Mouse (Mus musculus): ENCODE data around the gene Fam76a.

Gene Fam76a

DNA sequence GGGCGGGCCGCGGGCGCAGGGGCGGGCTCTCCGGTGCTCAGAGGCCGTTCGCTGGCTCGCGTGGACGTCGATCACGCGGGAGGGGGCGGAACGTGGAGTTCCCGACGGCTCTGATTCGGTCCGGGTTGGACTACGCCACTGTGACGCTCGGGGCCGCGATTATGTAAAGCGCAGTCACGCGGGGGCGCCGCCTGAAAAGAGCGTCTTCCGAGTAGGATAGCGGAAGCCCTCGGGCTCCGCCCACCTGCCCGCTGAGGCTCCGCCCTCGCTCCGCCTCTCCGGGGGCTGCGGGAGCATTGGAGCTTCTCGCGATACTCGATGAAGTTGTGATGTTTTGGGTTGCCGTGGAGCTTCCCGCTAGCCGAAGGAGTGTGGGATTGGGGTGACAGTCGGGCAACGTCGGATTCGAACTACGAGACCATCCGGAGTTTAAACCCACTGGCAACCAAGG lies at the start of gene Fam76a:
Gene Fam76a, minus strand, starts transcription at position 1 of the 451 bp plus-strand sequence.
- TF ChIP-seq POU5F1 (IDR thresholded peaks at IDR 0.05; ENCODE audit: borderline replicate concordance, low read length) = no peak
- no peak for TF ChIP-seq NANOG (IDR thresholded peaks at IDR 0.05; ENCODE audit: borderline replicate concordance, low read length)
- TF ChIP-seq CTCF (conservative IDR thresholded peaks at IDR 0.05; ENCODE audit: low read length) = no peak
- peaks cover 62% of the 10 kb centered on the region for H3K4me1 ChIP-seq (replicated peaks; ENCODE audit: low read depth, low read length)
- H3K27me3 ChIP-seq (ENCODE audit: insufficient read depth, low read length) = no peaks in the 10 kb centered on the region
- H3K36me3 ChIP-seq (ENCODE audit: insufficient read depth, low read length) = peaks cover 17% of the 10 kb centered on the region
- peak within 1 kb of the TSS; percentile 99 for H3K4me3 ChIP-seq (replicated peaks; ENCODE audit: low read length)
- H3K9me3 ChIP-seq (ENCODE audit: low read length) = no peaks in the 10 kb centered on the region

DNA sequence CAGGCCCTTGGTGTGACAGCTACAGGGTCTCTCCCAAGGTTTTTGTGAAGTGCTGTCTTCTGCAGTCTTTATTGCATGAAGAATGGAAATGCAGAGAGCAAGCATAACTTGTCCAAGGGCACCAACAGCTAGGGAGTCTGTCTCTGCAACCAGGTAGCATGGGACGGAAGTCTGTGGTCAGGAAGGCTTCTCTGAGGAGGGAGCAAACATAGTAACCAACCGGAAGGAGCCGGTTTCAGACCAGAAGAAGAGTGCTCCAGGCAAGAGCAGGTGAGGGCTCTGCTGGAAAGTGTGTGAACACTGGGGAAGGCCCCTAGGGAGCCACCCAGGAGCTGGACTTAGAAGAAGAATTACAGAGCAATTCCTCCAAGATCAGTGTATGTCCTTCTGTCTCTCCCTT lies 49.7 kb upstream of the Fam76a start:
- 0 out of 2 replicates have a peak overlapping the region, but pooled peaks have one; percentile 71 for H3K4me3 ChIP-seq (replicated peaks; ENCODE audit: low read length)
- H3K4me1 ChIP-seq (replicated peaks; ENCODE audit: low read depth, low read length) = peaks cover 97% of the 10 kb centered on the region
- TF ChIP-seq CTCF (conservative IDR thresholded peaks at IDR 0.05; ENCODE audit: low read length) (no peak), POU5F1 (IDR thresholded peaks at IDR 0.05; ENCODE audit: borderline replicate concordance, low read length) (no peak), NANOG (IDR thresholded peaks at IDR 0.05; ENCODE audit: borderline replicate concordance, low read length) (no peak)

DNA sequence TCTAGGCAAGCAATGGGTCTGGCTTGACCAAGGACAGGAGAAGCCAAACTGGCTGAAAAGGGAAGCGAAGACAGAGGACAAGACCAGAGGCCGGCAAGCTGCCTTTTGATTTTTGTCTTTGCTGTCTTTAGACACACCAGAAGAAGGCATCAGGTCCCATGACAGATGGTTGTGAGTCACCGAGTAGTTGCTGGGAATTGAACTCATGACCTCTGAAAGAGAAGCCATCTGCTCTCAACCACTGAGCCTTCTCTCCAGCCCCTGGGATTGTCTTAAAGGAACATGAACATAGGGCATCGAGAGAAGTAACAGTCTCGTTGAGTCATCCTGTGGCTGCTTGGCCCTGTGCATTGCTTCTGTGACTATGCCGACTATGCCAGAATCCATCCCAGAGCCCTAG lies 49.2 kb upstream of the Fam76a start:
- Histone ChIP-seq H3K36me3 (ENCODE audit: insufficient read depth, low read length) (no peaks in the 10 kb centered on the region), H3K4me1 (replicated peaks; ENCODE audit: low read depth, low read length) (peaks cover 97% of the 10 kb centered on the region), H3K9me3 (ENCODE audit: low read length) (no peaks in the 10 kb centered on the region), H3K27me3 (ENCODE audit: insufficient read depth, low read length) (peaks cover 1% of the 10 kb centered on the region), H3K4me3 (replicated peaks; ENCODE audit: low read length) (no peak overlapping the region)
- TF ChIP-seq POU5F1 (IDR thresholded peaks at IDR 0.05; ENCODE audit: borderline replicate concordance, low read length) (no peak), NANOG (IDR thresholded peaks at IDR 0.05; ENCODE audit: borderline replicate concordance, low read length) (no peak), CTCF (conservative IDR thresholded peaks at IDR 0.05; ENCODE audit: low read length) (no peak)

More for the DNA sequence above, 49.7 kb upstream of the Fam76a start:
- H3K36me3 ChIP-seq (ENCODE audit: insufficient read depth, low read length) = no peaks in the 10 kb centered on the region
- no peaks in the 10 kb centered on the region for H3K9me3 ChIP-seq (ENCODE audit: low read length)
- H3K27me3 ChIP-seq (ENCODE audit: insufficient read depth, low read length) = peaks cover 3% of the 10 kb centered on the region

DNA sequence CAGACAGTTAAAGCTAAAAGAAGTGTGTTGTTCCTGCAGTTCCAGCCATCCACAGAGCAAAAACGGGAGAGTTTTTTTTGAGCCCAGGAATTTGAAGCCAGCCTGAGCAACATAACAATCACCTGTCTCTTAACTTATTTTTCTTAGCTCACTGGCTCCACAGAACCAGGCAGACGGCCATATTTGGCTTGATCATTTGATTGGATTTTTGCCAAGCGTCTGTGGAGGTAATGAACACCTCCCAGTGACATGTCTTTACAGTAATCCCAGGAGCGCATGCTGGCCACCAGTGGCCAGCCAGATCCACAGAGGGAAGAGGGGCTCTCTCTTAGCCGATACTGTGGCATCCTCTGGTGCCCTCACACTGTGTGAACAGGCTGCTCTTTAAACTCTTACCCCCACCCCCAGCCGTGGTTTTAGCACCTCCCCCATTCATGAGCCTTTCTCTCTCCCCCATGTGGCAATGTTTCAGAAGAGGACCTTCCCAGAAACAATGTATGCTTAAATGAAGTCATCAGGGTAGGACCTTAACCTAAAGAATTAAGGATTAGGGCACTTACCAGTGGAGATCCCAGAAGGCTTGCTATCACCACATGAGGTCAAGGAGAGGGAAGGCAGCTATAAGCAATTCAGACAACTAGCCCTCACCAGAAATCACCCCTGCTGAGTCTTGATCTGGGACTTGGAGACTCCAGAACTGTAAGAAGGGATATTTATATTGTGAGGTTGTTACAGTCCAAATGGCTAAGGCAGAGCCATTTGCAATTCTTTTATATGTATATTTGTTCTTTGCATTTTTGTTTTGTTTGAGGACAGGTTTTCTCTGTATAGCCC lies 46.0 kb upstream of the Fam76a start:
- Histone ChIP-seq H3K9me3 (ENCODE audit: low read length) (no peaks in the 10 kb centered on the region), H3K27me3 (ENCODE audit: insufficient read depth, low read length) (no peaks in the 10 kb centered on the region; the same call in 1 of the 2 replicates), H3K4me3 (replicated peaks; ENCODE audit: low read length) (peak overlapping the region; percentile 7; the same call in 1 of the 2 replicates), H3K36me3 (ENCODE audit: insufficient read depth, low read length) (no peaks in the 10 kb centered on the region), H3K4me1 (replicated peaks; ENCODE audit: low read depth, low read length) (peaks cover 88% of the 10 kb centered on the region)
- TF ChIP-seq CTCF (conservative IDR thresholded peaks at IDR 0.05; ENCODE audit: low read length) (no peak), POU5F1 (IDR thresholded peaks at IDR 0.05; ENCODE audit: borderline replicate concordance, low read length) (0 out of 2 replicates have a peak, but pooled peaks have one; percentile 6), NANOG (IDR thresholded peaks at IDR 0.05; ENCODE audit: borderline replicate concordance, low read length) (peak; percentile 96)

DNA sequence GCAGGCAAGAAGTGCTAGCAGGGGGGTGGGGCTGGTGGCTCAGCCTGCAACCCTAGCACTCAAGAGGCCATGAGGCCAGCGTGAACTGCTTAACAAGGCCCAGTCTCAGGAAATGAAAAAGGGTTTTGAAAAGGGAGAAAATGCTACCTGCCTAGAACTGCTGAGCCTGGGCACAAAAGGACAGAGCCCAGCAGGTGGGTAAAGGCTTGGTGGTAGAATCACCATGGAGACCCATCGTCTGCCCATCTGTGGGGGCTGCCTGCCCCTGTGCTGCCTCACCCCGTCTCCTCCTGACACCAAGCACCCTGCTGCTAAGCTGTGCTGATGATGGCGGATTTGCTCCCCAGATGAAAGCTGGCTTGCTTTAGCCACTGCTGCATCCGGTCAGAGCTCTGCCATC lies 42.1 kb upstream of the Fam76a start:
- Histone ChIP-seq H3K36me3 (ENCODE audit: insufficient read depth, low read length) (no peaks in the 10 kb centered on the region), H3K27me3 (ENCODE audit: insufficient read depth, low read length) (no peaks in the 10 kb centered on the region), H3K4me3 (replicated peaks; ENCODE audit: low read length) (peak overlapping the region; percentile 46), H3K9me3 (ENCODE audit: low read length) (no peaks in the 10 kb centered on the region), H3K4me1 (replicated peaks; ENCODE audit: low read depth, low read length) (peaks cover 90% of the 10 kb centered on the region)
- TF ChIP-seq NANOG (IDR thresholded peaks at IDR 0.05; ENCODE audit: borderline replicate concordance, low read length) (no peak), POU5F1 (IDR thresholded peaks at IDR 0.05; ENCODE audit: borderline replicate concordance, low read length) (no peak), CTCF (conservative IDR thresholded peaks at IDR 0.05; ENCODE audit: low read length) (no peak)

DNA sequence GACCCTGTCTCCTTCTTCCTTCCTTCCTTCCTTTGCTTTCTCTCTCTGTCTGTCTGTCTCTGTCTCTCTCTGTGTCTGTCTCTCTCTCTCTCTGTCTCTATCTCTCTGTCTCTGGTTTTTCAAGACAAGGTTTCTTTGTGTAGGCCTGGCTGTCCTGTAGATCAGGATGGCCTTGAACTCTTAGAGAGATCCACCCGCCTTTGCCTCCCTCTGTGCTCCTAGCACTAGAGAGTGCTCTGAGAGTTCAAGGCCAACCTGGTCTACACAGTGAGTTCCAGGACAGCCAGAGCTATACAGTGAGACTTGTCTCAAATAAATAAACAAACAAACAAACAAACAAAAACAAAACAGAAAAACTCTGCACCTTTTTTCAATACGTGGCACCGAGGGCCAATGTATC lies 41.7 kb upstream of the Fam76a start:
- Histone ChIP-seq H3K4me3 (replicated peaks; ENCODE audit: low read length) (peak overlapping the region; percentile 46; the same call in 1 of the 2 replicates), H3K36me3 (ENCODE audit: insufficient read depth, low read length) (no peaks in the 10 kb centered on the region), H3K9me3 (ENCODE audit: low read length) (no peaks in the 10 kb centered on the region), H3K4me1 (replicated peaks; ENCODE audit: low read depth, low read length) (peaks cover 90% of the 10 kb centered on the region), H3K27me3 (ENCODE audit: insufficient read depth, low read length) (no peaks in the 10 kb centered on the region)
- TF ChIP-seq NANOG (IDR thresholded peaks at IDR 0.05; ENCODE audit: borderline replicate concordance, low read length) (no peak), CTCF (conservative IDR thresholded peaks at IDR 0.05; ENCODE audit: low read length) (no peak), POU5F1 (IDR thresholded peaks at IDR 0.05; ENCODE audit: borderline replicate concordance, low read length) (no peak)

DNA sequence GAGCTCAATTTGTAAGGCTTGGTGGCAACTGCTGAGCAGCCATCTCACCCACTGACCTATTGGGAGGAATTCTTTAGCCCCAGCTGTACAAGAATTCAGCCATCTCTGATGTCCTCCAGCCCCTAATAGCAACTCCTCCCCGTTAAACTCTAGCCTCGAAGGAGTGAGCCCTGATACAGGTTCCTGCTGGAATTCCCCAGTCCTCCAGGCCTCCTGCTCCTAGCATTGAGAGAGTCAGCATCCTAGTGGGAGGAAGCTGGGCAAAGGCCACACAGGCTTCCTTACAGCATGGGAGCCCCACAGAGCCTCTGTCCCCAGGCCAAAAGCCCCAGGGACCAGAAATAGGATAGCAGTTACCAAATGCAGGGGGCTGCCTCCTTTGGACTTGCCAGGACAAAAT lies 41.1 kb upstream of the Fam76a start:
- Histone ChIP-seq H3K4me1 (replicated peaks; ENCODE audit: low read depth, low read length) (peaks cover 91% of the 10 kb centered on the region), H3K9me3 (ENCODE audit: low read length) (no peaks in the 10 kb centered on the region), H3K36me3 (ENCODE audit: insufficient read depth, low read length) (no peaks in the 10 kb centered on the region), H3K27me3 (ENCODE audit: insufficient read depth, low read length) (no peaks in the 10 kb centered on the region), H3K4me3 (replicated peaks; ENCODE audit: low read length) (no peak overlapping the region)
- no peak for TF ChIP-seq CTCF (conservative IDR thresholded peaks at IDR 0.05; ENCODE audit: low read length)
- TF ChIP-seq NANOG (IDR thresholded peaks at IDR 0.05; ENCODE audit: borderline replicate concordance, low read length) = no peak
- TF ChIP-seq POU5F1 (IDR thresholded peaks at IDR 0.05; ENCODE audit: borderline replicate concordance, low read length) = no peak

DNA sequence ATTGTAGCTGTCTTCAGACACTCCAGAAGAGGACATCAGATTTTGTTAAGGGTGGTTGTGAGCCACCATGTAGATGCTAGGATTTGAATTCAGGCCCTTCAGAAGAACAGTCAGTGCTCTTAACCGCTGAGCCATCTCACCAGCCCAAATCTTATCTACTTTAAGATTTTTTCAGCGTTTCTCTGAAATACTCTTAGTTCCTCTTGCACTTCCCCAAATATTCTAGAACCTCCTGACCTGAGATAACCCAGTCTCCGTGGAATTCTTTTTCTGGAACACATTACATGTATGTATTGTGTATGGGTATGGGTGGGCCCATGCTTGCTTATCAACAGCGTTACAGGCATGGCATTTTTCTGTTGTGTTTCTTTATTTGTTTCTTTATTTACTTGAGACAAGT lies 40.3 kb upstream of the Fam76a start:
- H3K27me3 ChIP-seq (ENCODE audit: insufficient read depth, low read length) = no peaks in the 10 kb centered on the region
- no peaks in the 10 kb centered on the region for H3K9me3 ChIP-seq (ENCODE audit: low read length)
- H3K4me3 ChIP-seq (replicated peaks; ENCODE audit: low read length) = no peak overlapping the region
- H3K4me1 ChIP-seq (replicated peaks; ENCODE audit: low read depth, low read length) = peaks cover 88% of the 10 kb centered on the region
- TF ChIP-seq POU5F1 (IDR thresholded peaks at IDR 0.05; ENCODE audit: borderline replicate concordance, low read length) (no peak), NANOG (IDR thresholded peaks at IDR 0.05; ENCODE audit: borderline replicate concordance, low read length) (no peak), CTCF (conservative IDR thresholded peaks at IDR 0.05; ENCODE audit: low read length) (no peak)
- H3K36me3 ChIP-seq (ENCODE audit: insufficient read depth, low read length) = no peaks in the 10 kb centered on the region
